Mouse (Mus musculus) hindbrain, embryonic 14.5 days (tissue): Measurements from ENCODE around the gene Olfr665. TPM values are rescaled to one million over a fixed set of nuclear protein-coding genes. Genes with fewer than 3 reads are reported as not detected.
"Not testable (repeated sequence)": the region's sequence is repeated elsewhere in the genome, so short reads cannot be mapped to it uniquely, and the experiment has no call there.

Source experiments
- ATAC-seq: fragments of 200-750 bp; cut with Nextera tagmentation; 2 replicates; pipeline ENCODE4 v1.8.0; 2017; ENCODE audit warnings: moderate number of reproducible peaks, mild to moderate bottlenecking, moderate TSS enrichment, moderate library complexity; ENCODE audit not compliant: low FRiP score
- DNase-seq: peaks from one replicate; pipeline ENCODE4 v3.0.0-alpha.2; 2015; ENCODE audit warnings: low spot score
- H3K27ac ChIP-seq: fragments of 300-500 bp; sonication (generic); 2 replicates; pipeline ENCODE4 v1.5.1; 2014; ENCODE audit warnings: mild to moderate bottlenecking, moderate library complexity
- H3K27me3 ChIP-seq: fragments of 300-500 bp; sonication (generic); 2 replicates; pipeline ENCODE4 v1.6.1; 2014; ENCODE audit warnings: mild to moderate bottlenecking, low read length, mixed read lengths; ENCODE audit not compliant: control insufficient read depth, insufficient read depth
- H3K36me3 ChIP-seq: fragments of 300-500 bp; sonication (generic); replicated peaks from 2 replicates; pipeline ENCODE4 v1.6.1; 2014; ENCODE audit not compliant: control insufficient read depth, insufficient read depth
- H3K4me1 ChIP-seq: fragments of 300-500 bp; sonication (generic); replicated peaks from 2 replicates; pipeline ENCODE4 v1.6.1; 2014; ENCODE audit warnings: antibody characterized with exemption, low read length, mixed read lengths; ENCODE audit not compliant: control insufficient read depth, insufficient read depth
- H3K4me2 ChIP-seq: fragments of 300-500 bp; sonication (generic); replicated peaks from 2 replicates; pipeline ENCODE4 v1.6.1; 2014; ENCODE audit warnings: mild to moderate bottlenecking, moderate library complexity
- H3K4me3 ChIP-seq: fragments of 300-500 bp; sonication (generic); replicated peaks from 2 replicates; pipeline ENCODE4 v1.5.1; 2014; ENCODE audit warnings: mild to moderate bottlenecking, low read length
- H3K9ac ChIP-seq: fragments of 300-500 bp; sonication (generic); 2 replicates; pipeline ENCODE4 v1.6.1; 2014
- H3K9me3 ChIP-seq: fragments of 300-500 bp; sonication (generic); 2 replicates; pipeline ENCODE4 v1.6.1; 2016; ENCODE audit warnings: low read length; ENCODE audit not compliant: control insufficient read depth
- WGBS: fragments of 180-500 bp; shearing (Covaris S2); extraction: QIAGEN DNeasy Blood & Tissue Kit; methylation state at CpG from one replicate; pipeline ENCODE4 v1.1.7; 2014; 5-methylcytosine and 5-hydroxymethylcytosine counted together
- polyA plus RNA-seq: library from polyadenylated mRNA; unstranded; fragments of >200 nt; fragmentation: Nextera tagmentation; extraction: Ambion mirVana; gene quantifications from 2 replicates; pipeline ENCODE4 v1.2.1, GENCODE M21; 2014

Olfr665 gene
- not detected in 2 replicates for polyA plus RNA-seq

DNA sequence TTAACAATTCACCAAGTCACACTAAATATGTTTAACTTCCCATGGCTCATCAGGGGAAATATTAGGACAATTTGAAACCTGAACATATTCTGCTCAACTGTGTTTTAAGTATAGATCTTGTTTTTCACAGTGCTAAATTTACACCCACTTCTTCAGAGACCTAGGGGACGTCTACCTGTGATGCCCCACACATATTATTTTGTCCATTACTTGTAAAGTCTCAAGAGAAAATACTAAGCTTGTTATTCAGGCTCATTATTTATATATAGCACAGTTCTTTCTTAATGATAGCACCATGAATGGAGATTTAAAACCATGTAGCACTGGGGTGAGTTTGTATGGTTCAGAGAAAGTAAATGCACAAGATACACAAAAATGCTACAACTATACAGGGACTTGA lies at the start of gene Olfr665:
Gene Olfr665 (plus strand): TSS at position 301 of the 400 bp plus-strand sequence.
- Histone ChIP-seq H3K4me3 (no peak within 1 kb of the TSS), H3K9ac (no peak within 1 kb of the TSS), H3K4me1 (no peaks in the 10 kb centered on the region), H3K27me3 (no peaks in the 10 kb centered on the region), H3K27ac (no peak within 1 kb of the TSS), H3K4me2 (no peak within 1 kb of the TSS), H3K9me3 (no peaks in the 10 kb centered on the region), H3K36me3 (no peaks in the 10 kb centered on the region)
- DNase-seq (no peak), ATAC-seq (no peak)
- WGBS, result 52% methylated on average over 1 of the region's 1 CpGs

DNA sequence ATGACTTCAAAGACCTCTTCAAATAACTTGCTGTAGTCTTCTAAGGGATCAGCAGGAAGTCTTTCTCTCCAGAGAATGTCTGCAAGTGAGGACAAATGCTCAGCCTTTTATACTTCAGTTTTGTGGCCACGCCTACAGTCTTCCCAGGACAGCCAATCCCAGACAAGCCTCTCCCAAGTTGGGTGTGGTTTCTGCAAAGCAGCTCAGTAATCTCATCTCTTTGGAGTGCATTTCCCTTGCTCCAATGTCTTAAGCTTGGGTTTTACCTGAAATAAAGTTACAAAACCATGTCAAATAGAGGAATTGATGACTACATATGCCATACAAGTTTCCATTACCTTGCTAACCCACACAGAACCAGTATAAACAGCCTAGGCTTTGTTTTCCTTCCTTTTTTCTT lies 35.3 kb upstream of the Olfr665 start, which contains the start of gene Usp17lb:
Gene Usp17lb (minus strand): TSS at position 101 of the 400 bp plus-strand sequence.
- H3K9ac ChIP-seq, result no peak within 1 kb of the TSS
- H3K9me3 ChIP-seq, result no peaks in the 10 kb centered on the region
- no peak within 1 kb of the TSS for H3K27ac ChIP-seq
- ATAC-seq (no peak), DNase-seq (no peak)
- H3K4me1 ChIP-seq, result no peaks in the 10 kb centered on the region
- H3K27me3 ChIP-seq, result no peaks in the 10 kb centered on the region
- no peak within 1 kb of the TSS for H3K4me3 ChIP-seq
- WGBS, result 69% methylated on average over 1 of the region's 1 CpGs
- H3K4me2 ChIP-seq, result no peak within 1 kb of the TSS
- no peaks in the 10 kb centered on the region for H3K36me3 ChIP-seq

DNA sequence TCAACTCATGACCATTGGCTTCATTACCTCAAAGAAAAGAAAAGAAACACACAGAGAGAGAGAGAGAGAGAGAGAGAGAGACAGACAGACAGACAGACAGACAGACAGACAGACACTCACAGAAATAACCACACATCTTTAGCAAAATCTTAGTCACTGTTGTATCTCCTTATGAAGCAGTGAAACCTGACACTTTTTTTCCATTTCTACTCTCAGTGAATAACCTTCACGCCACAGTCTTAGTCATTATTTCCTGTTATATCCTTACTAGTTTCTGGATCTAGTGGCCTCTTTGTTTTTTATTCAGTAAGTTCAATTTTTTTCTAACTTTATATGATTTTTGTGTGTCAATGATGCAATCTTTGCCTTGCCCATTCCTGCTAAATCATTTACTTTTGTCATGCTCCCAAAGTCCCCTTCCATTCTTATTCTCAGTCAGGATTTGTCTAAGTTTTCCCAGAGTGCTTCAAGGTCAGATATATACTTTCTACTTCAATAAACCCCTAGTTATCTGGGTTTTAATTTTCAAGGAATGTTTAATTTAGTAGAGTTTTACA lies 34.0 kb upstream of the Olfr665 start:
- no peak for ATAC-seq
- no peak for DNase-seq
- WGBS, result 94% methylated on average over 1 of the region's 1 CpGs
- Histone ChIP-seq H3K4me2 (no peak overlapping the region), H3K9me3 (no peaks in the 10 kb centered on the region), H3K27ac (no peak overlapping the region), H3K36me3 (no peaks in the 10 kb centered on the region), H3K9ac (no peak overlapping the region), H3K4me1 (no peaks in the 10 kb centered on the region), H3K27me3 (no peaks in the 10 kb centered on the region), H3K4me3 (no peak overlapping the region)

DNA sequence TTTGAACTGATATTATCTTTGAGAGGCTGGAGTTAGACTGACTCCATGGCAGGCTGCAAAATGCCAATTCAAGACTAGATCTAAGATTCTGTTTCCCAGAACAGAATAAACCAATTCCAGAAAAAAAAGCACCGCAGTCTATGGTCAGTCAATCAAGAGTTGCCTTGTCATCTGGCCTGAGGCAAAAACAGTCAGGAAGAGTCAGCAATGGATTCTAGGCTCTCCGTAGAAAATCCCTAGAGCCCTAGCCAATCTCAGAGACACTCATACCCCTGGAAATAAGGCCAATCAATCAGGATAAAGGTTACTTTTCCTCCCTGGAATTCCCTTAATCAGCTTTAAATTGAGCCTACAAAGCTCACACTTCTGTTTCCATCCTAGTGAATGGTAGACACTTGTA lies 26.3 kb upstream of the Olfr665 start:
- not testable (repeated sequence) for H3K4me3 ChIP-seq, H3K27me3 ChIP-seq, H3K4me2 ChIP-seq, H3K27ac ChIP-seq, H3K9me3 ChIP-seq, ATAC-seq, DNase-seq, H3K36me3 ChIP-seq, H3K9ac ChIP-seq, H3K4me1 ChIP-seq
- WGBS, result 79% methylated on average over 2 of the region's 2 CpGs

DNA sequence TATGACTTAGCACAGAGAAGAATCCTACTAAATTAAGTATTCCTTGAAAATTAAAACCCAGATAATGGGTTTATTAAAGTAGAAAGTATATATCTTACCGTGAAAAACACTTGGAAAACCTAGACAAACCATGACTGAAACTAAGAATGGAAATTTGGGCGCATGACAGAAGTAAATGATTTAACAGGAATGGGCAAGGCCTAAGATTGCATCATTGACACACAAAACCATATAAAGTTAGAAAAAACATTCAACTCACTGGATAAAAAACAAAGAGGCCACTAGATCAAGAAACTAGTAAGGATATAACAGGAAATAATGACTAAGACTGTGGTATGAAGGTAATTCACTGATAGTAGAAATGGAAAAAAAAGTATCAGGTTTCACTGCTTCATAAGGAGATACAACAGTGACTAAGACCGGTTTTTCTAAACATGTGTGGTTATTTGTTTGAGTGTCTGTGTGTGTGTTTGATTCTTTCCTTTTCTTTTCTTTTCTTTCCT lies 22.5 kb upstream of the Olfr665 start:
- H3K27ac ChIP-seq, result no peak overlapping the region
- WGBS, result 87% methylated on average over 3 of the region's 3 CpGs
- H3K4me2 ChIP-seq, result no peak overlapping the region
- no peaks in the 10 kb centered on the region for H3K9me3 ChIP-seq
- no peak for ATAC-seq
- H3K9ac ChIP-seq, result no peak overlapping the region
- H3K36me3 ChIP-seq, result no peaks in the 10 kb centered on the region
- no peaks in the 10 kb centered on the region for H3K27me3 ChIP-seq
- no peak overlapping the region for H3K4me3 ChIP-seq
- no peak for DNase-seq
- no peaks in the 10 kb centered on the region for H3K4me1 ChIP-seq

DNA sequence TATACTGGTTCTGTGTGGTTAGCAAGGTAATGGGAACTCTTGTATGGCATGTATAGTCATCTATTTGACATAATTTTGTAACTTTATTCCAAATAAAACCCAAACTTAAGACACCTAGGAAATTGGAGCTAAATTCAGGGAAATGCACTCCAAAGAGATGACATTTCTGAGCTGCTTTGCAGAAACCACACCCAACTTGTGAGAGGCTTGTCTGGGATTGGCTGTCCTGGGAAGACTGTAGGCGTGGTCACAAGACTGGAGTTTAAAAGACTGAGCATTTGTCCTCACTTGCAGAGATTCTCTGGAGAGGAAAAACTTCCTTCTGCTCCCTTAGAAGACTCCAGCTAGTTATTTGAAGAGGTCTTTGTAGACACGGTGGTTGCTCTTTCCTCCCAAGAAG lies 21.1 kb upstream of the Olfr665 start, which contains the start of gene Usp17la:
Gene Usp17la (plus strand): TSS at position 301 of the 400 bp plus-strand sequence.
- DNase-seq, H3K27ac ChIP-seq, H3K4me1 ChIP-seq, H3K9ac ChIP-seq, H3K27me3 ChIP-seq, H3K36me3 ChIP-seq, H3K4me3 ChIP-seq, ATAC-seq, H3K9me3 ChIP-seq, H3K4me2 ChIP-seq: not testable (repeated sequence)
- 81% methylated on average over 2 of the region's 2 CpGs for WGBS

DNA sequence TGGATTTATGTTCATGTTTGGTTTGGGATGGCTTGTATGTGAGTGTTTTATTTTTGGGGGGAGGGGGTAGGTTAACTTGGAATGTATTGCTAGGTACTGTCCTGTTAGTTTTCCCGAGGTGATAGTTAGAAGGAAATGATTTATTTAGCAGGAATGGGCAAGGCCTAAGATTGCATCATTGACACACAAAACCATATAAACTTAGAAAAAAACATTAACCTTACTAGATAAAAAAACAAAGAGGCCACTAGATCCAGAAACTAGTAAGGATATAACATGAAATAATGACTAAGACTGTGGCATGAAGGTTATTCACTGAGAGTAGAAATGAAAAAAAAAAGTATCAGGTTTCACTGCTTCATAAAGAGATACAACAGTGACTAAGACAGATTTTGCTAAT lies 20.1 kb upstream of the Olfr665 start:
- Histone ChIP-seq H3K4me2 (no peak overlapping the region), H3K27ac (no peak overlapping the region), H3K4me3 (no peak overlapping the region), H3K4me1 (no peaks in the 10 kb centered on the region), H3K9ac (no peak overlapping the region), H3K9me3 (no peaks in the 10 kb centered on the region), H3K27me3 (no peaks in the 10 kb centered on the region), H3K36me3 (no peaks in the 10 kb centered on the region)
- DNase-seq (no peak), ATAC-seq (no peak)
- WGBS, result 88% methylated on average over 1 of the region's 1 CpGs

DNA sequence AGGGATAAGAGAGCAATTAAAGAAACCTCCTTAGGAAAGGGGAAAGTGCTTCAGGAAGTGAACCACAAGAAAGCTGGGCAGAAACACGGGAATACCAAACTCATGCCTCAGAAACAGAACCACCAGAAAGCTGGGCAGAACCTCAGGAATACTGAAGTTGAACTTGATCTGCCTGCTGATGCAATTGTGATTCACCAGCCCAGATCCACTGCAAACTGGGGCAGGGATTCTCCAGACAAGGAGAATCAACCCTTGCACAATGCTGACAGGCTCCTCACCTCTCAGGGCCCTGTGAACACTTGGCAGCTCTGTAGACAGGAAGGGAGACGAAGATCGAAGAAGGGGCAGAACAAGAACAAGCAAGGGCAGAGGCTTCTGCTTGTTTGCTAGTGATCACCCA lies 16.4 kb upstream of the Olfr665 start:
- Histone ChIP-seq H3K27ac (no peak overlapping the region), H3K9me3 (no peaks in the 10 kb centered on the region), H3K4me3 (no peak overlapping the region), H3K27me3 (no peaks in the 10 kb centered on the region), H3K4me1 (no peaks in the 10 kb centered on the region), H3K9ac (no peak overlapping the region), H3K4me2 (no peak overlapping the region), H3K36me3 (no peaks in the 10 kb centered on the region)
- DNase-seq (no peak), ATAC-seq (no peak)
- WGBS, result 78% methylated on average over 3 of the region's 3 CpGs

GRCm38 (mm10) chr7:104895852-104896251 lies 18.0 kb downstream of the Olfr665 start, which contains the start of gene Olfr666:
TSS of gene Olfr666 (minus strand) at chr7:104895952.
- H3K27ac ChIP-seq, result no peak within 1 kb of the TSS
- 87% methylated on average over 2 of the region's 2 CpGs for WGBS
- H3K9ac ChIP-seq, result no peak within 1 kb of the TSS
- no peaks in the 10 kb centered on the region for H3K9me3 ChIP-seq
- H3K4me1 ChIP-seq, result no peaks in the 10 kb centered on the region
- H3K27me3 ChIP-seq, result no peaks in the 10 kb centered on the region
- DNase-seq (no peak), ATAC-seq (no peak)
- H3K4me3 ChIP-seq, result no peak within 1 kb of the TSS
- H3K4me2 ChIP-seq, result no peak within 1 kb of the TSS
- no peaks in the 10 kb centered on the region for H3K36me3 ChIP-seq

DNA sequence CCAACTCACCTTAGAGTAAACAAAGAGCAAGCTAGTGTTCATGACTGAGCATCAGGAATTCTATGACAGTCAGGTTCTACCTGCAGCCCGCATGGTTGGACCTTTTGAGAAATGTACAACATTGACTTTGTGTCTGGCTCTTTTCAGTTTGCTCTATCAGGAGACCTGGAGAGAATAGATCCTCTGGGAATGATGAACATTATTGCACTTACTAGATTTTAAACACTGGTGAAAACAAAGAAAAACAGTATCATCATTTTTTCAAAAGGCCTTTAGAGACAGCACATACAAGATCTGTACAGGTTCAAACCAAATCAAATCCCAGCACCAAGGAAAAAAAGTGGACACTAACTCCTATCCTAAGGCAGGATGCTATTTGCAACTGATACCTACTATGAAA lies 43.6 kb downstream of the Olfr665 start, which contains the start of gene Olfr667:
Gene Olfr667 (minus strand): TSS at position 101 of the 400 bp plus-strand sequence.
- no peaks in the 10 kb centered on the region for H3K36me3 ChIP-seq
- H3K4me2 ChIP-seq, result no peak within 1 kb of the TSS
- no peaks in the 10 kb centered on the region for H3K4me1 ChIP-seq
- no peaks in the 10 kb centered on the region for H3K27me3 ChIP-seq
- H3K27ac ChIP-seq, result no peak within 1 kb of the TSS
- H3K9ac ChIP-seq, result no peak within 1 kb of the TSS
- no peaks in the 10 kb centered on the region for H3K9me3 ChIP-seq
- 88% methylated on average over 1 of the region's 1 CpGs for WGBS
- ATAC-seq, result no peak
- no peak for DNase-seq
- no peak within 1 kb of the TSS for H3K4me3 ChIP-seq
